Mouse (Mus musculus) cerebellum, adult 2 months (tissue): ENCODE results near the gene Ino80d. TPM values are rescaled to one million over a fixed set of nuclear protein-coding genes. Genes with fewer than 3 reads are reported as not detected.
A peak's percentile ranks its signal among the peaks of the same experiment; 100 is the strongest.

Experiments used
- DNase-seq, 2 experiments: peaks; one replicate each; pipeline ENCODE4 v3.0.0; 2021
- H3K27ac ChIP-seq: fragments of 200-500 bp; 2 replicates; pipeline ENCODE4 v1.5.1; 2012; ENCODE audit warnings: low read length, control low read depth, inconsistent platforms; ENCODE audit not compliant: insufficient read depth
- H3K27me3 ChIP-seq: fragments of 200-500 bp; 2 replicates; pipeline ENCODE4 v1.6.1; 2012; ENCODE audit warnings: inconsistent platforms, mild to moderate bottlenecking, low read length, moderate library complexity; ENCODE audit not compliant: control insufficient read depth, insufficient read depth
- H3K4me1 ChIP-seq: fragments of 200-500 bp; 2 replicates; pipeline ENCODE4 v1.6.1; 2011; ENCODE audit warnings: low read length; ENCODE audit not compliant: control insufficient read depth, insufficient read depth
- H3K4me3 ChIP-seq: fragments of 200-500 bp; replicated peaks from 2 replicates; pipeline ENCODE3; 2011; ENCODE audit warnings: mild to moderate bottlenecking, low read depth, low read length, control low read depth; ENCODE audit not compliant: insufficient read depth
- CTCF ChIP-seq: fragments of 200-500 bp; IDR thresholded peaks from 2 replicates; pipeline ENCODE4 v1.5.1; 2011; ENCODE audit warnings: low read depth, mild to moderate bottlenecking, control low read depth, low read length, moderate library complexity, borderline replicate concordance; ENCODE audit not compliant: insufficient read depth
- POLR2A ChIP-seq: fragments of 200-500 bp; IDR thresholded peaks from 2 replicates; pipeline ENCODE4 v1.6.1; 2011; ENCODE audit warnings: low read length, control low read depth, borderline replicate concordance; ENCODE audit not compliant: insufficient read depth
- WGBS: fragments of 180-500 bp; shearing (Covaris S2); methylation state at CpG from one replicate; pipeline ENCODE4 v1.1.7; 2018; 5-methylcytosine and 5-hydroxymethylcytosine counted together
- polyA plus RNA-seq: library from polyadenylated mRNA; depleted of rRNA; stranded (reverse); fragments of >200 nt; gene quantifications from 2 replicates; pipeline ENCODE4 v1.2.3, GENCODE M21; 2012

Gene Ino80d
- polyA plus RNA-seq, 1 experiment: 10.2 TPM

DNA sequence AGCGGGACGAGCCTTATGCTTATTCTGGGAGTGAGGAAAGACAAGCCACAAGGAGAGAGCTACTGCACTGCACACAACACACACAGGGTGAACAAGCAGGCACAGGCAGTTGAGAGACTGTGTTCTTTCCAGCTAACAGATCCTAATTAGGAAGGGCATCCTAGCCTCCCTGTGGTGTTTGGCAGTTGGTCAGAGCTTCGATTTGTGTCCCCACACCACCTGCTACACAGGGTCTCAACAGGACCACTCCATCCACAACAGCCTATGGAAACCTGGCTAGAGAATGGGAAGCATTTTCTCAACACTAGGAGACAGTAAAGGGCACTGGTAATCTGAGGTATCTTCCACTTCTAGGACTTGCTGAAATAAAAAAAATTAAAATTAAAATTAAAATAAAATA lies 57.1 kb downstream of the Ino80d start:
- TF ChIP-seq CTCF (no peak), POLR2A (no peak)
- H3K27me3 ChIP-seq: no peaks in the 10 kb centered on the region
- peak; percentile 25 to 27 for DNase-seq
- WGBS: 20% methylated on average over 3 of the region's 3 CpGs
- H3K4me3 ChIP-seq: no peak overlapping the region
- H3K27ac ChIP-seq: no peak overlapping the region
- peaks cover 18% of the 10 kb centered on the region for H3K4me1 ChIP-seq

DNA sequence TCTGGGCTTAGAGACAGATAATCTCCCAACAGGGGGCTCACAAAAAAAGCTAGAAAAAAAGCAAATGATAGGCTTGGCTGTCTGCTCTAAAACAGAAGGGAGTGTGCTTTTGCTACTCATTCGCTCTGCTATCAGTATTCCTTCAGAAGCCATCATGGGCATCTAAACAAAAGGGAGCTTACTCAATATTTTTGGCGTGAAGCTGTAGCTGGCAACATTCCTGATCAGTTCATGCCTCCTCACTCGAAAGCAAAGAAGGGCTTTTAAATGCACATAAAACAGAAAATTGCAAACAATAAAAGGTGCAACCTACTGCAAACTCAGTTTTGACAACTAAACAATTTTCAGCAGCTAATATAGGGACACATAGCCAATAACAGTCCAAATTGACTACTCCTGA lies 59.1 kb downstream of the Ino80d start:
- 8% methylated on average over 3 of the region's 3 CpGs for WGBS
- H3K27me3 ChIP-seq: no peaks in the 10 kb centered on the region
- H3K4me1 ChIP-seq: peaks cover 19% of the 10 kb centered on the region
- H3K4me3 ChIP-seq: no peak overlapping the region
- TF ChIP-seq CTCF (no peak), POLR2A (no peak)
- H3K27ac ChIP-seq: no peak overlapping the region
- peak in 1 of 2 experiments; percentile 41 for DNase-seq

DNA sequence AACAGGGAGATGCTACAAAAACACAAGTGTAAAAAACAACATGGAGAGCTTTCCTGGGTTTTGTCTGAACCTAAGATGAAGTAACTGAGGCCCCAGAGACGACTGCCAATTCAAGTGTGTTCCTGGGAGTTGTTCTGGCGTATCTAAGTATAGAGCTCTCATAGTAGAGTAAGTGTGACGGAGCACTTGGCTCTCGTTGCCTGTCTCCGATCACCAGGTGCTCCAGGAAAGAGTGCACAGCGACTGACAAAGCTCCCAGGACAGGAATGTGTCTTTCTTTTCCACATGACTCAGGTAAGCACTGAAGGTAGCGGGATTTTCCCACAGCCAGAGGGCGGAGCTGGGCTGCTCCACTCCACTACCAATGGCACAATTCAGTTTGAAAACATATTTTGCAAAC lies 63.6 kb downstream of the Ino80d start:
- H3K27ac ChIP-seq: no peak overlapping the region
- no peaks in the 10 kb centered on the region for H3K27me3 ChIP-seq
- DNase-seq: peak; percentile 48 to 70
- H3K4me1 ChIP-seq: peaks cover 20% of the 10 kb centered on the region
- TF ChIP-seq POLR2A (no peak), CTCF (no peak)
- no peak overlapping the region for H3K4me3 ChIP-seq
- 33% methylated on average over 8 of the region's 8 CpGs for WGBS

DNA sequence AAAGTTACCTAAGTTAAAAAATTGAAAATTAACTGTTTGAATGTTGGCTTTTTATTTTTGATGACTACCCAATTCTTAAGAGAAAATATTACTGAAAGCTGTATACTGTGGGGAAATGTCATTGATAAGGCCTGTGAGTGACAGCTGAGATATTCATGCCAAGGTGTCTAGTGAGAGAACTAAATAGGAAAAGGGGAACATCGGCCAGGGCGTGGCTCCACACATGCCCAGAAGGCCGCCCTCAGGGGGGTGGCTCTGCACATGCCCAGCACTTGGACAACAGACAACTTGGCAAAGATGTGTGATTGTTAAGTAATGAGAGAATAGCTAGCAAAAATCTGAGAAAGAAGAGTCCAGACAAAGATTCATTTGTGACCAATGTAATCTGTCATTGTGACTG lies 64.5 kb downstream of the Ino80d start:
- no peak overlapping the region for H3K27ac ChIP-seq
- no peaks in the 10 kb centered on the region for H3K27me3 ChIP-seq
- peaks cover 17% of the 10 kb centered on the region for H3K4me1 ChIP-seq
- peak; percentile 84 to 92 for DNase-seq
- TF ChIP-seq POLR2A: no peak
- no peak for TF ChIP-seq CTCF
- 6% methylated on average over 3 of the region's 3 CpGs for WGBS
- no peak overlapping the region for H3K4me3 ChIP-seq

DNA sequence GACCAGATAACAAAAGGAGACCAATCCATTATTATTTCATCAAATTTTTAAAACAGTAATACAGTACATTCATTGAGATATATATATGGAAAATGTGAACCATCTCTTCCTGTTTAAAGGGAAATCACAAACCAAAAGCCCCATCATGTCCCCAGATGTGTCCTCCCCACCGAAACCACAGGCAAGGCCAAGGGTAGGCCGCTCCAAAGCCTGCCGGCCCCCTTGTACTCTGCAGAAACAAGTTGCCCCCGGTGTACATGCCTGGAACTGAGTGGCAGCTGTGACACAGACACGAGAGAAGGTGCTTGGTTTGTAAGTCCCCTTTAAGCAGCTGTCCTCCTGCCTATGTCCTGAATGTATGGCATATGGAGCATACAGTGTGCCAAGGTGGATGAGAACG lies 66.5 kb downstream of the Ino80d start:
- WGBS: 52% methylated on average over 6 of the region's 6 CpGs
- Histone ChIP-seq H3K4me3 (no peak overlapping the region), H3K4me1 (peaks cover 16% of the 10 kb centered on the region), H3K27me3 (no peaks in the 10 kb centered on the region), H3K27ac (no peak overlapping the region)
- DNase-seq: peak in 1 of 2 experiments; percentile 43
- TF ChIP-seq POLR2A: no peak

DNA sequence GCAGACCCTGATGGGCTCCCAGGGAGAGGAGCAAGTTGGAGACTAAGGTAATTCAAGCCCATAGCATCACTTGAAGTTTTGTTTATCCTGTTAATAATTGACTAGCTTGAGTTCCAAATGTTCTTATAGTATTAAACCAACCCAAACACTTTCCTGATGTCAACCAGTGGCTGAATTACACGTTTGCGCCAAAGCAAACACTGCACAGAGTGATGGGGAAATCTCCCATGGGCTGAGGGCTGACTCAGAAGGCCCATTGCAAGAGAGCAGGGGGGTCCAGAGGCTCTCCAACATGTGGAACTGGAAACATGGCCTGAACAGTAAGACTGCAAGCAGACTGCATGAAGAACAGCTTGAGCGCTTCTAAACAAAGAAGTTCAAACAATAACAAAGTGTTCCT lies 81.5 kb downstream of the Ino80d start:
- no peak for DNase-seq
- Histone ChIP-seq H3K27me3 (no peaks in the 10 kb centered on the region), H3K4me3 (no peak overlapping the region), H3K4me1 (no peaks in the 10 kb centered on the region), H3K27ac (no peak overlapping the region)
- no peak for TF ChIP-seq POLR2A
- TF ChIP-seq CTCF: no peak
- WGBS: 85% methylated on average over 3 of the region's 3 CpGs

DNA sequence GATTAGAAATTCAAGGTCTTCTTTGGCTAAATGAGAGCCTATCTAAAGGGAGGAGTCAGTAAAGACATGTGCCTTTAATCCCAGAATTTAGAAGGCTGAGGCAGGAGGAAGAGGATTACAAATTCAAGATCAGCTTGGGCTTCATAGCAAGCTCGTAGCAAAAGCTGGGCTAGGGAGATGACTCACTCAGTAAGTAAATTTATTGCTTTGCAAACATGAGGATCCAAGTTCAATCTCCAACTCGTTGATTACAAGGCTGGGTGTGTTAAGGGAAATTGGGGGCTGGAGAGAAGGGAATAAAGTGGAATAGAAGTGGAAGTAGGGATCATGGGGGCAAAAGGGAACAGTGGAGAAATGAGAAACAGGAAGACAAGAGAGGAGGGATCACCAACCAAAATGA lies 94.6 kb downstream of the Ino80d start:
- H3K4me3 ChIP-seq: no peak overlapping the region
- no peak for TF ChIP-seq CTCF
- TF ChIP-seq POLR2A: no peak
- no peak for DNase-seq
- no peak overlapping the region for H3K27ac ChIP-seq
- no peaks in the 10 kb centered on the region for H3K4me1 ChIP-seq
- H3K27me3 ChIP-seq: no peaks in the 10 kb centered on the region
- 67% methylated on average over 2 of the region's 2 CpGs for WGBS

DNA sequence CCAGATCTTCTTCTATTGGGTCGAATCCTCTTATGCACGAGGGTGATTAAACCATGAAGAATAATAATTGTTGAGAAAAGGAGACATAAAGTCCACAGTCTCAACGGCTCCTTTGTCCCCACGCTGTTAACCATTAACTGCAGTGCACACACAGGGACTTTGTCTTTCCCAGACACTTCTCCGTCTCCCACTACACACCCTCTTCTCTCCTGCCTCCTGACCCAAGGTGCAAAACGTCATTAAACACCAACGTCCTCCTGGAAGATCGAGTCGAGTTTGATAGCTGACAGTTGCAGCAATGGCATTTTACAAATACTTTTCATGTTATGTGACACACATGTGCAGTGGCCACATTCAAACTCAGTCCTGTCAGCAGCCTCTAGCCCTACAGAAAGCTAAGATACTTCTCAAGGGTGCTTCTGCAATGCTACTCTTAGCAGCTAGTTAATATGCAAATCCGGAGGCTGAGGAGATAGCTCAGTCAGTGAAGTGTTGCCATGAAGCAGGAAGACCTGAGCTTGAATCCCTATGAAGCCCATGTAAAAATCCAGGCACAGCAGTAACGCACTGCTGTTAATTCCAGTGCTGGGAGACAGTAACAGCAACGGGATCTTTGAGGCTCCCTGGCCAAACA lies 109.3 kb downstream of the Ino80d start:
- Histone ChIP-seq H3K4me1 (no peaks in the 10 kb centered on the region), H3K4me3 (no peak overlapping the region), H3K27ac (no peak overlapping the region), H3K27me3 (no peaks in the 10 kb centered on the region)
- 61% methylated on average over 12 of the region's 12 CpGs for WGBS
- no peak for DNase-seq
- TF ChIP-seq CTCF (no peak), POLR2A (no peak)
